Comparison of ENCODE assay signal across 7 mouse cellular contexts in genomic region chr17:34119249-34120179, GRCm38 (mm10). TPM values are rescaled to one million over a fixed set of nuclear protein-coding genes. Genes with fewer than 3 reads are reported as not detected.
A peak's percentile ranks its signal among the peaks of the same experiment; 100 is the strongest.
DNase-seq lines count a peak whose midpoint lies in the region; ATAC-seq lines count a peak whose summit lies in the region.

TSS of gene H2-DMa (plus strand) at chr17:34119541.

- WGBS in embryonic facial prominence, embryonic 11.5 days, result under 1% methylated on average over 88 of the region's 96 CpGs
- under 1% methylated on average over 96 of the region's 96 CpGs for WGBS in limb, embryonic 10.5 days
- under 1% methylated on average over 96 of the region's 96 CpGs for WGBS in midbrain, embryonic 13.5 days

- peaks cover 20% of the 10 kb centered on the region for H3K36me3 ChIP-seq in embryonic facial prominence, embryonic 11.5 days (replicated peaks; ENCODE audit: control insufficient read depth, insufficient read depth, low read depth, low read length)
- peaks cover 50% of the 10 kb centered on the region for H3K36me3 ChIP-seq in limb, embryonic 10.5 days
- peaks cover 38% of the 10 kb centered on the region for H3K36me3 ChIP-seq in midbrain, embryonic 13.5 days

- H3K4me3 ChIP-seq in embryonic facial prominence, embryonic 11.5 days (ENCODE audit: low read depth, low read length), result peak within 1 kb of the TSS; percentile 100
- H3K4me3 ChIP-seq in limb, embryonic 10.5 days, result peak within 1 kb of the TSS; percentile 99
- peak within 1 kb of the TSS; percentile 100 for H3K4me3 ChIP-seq in midbrain, embryonic 13.5 days (replicated peaks)

- H3K27me3 ChIP-seq in embryonic facial prominence, embryonic 11.5 days (ENCODE audit: control insufficient read depth, insufficient read depth, low read length), result no peaks in the 10 kb centered on the region
- H3K27me3 ChIP-seq in limb, embryonic 10.5 days (ENCODE audit: low read depth, poor library complexity, severe bottlenecking), result no peaks in the 10 kb centered on the region
- H3K27me3 ChIP-seq in midbrain, embryonic 13.5 days, result no peaks in the 10 kb centered on the region

- no peaks in the 10 kb centered on the region for H3K9me3 ChIP-seq in embryonic facial prominence, embryonic 11.5 days (replicated peaks; ENCODE audit: control insufficient read depth, low read length)
- no peaks in the 10 kb centered on the region for H3K9me3 ChIP-seq in limb, embryonic 10.5 days (replicated peaks)
- H3K9me3 ChIP-seq in midbrain, embryonic 13.5 days, result no peaks in the 10 kb centered on the region

- H3K4me1 ChIP-seq in embryonic facial prominence, embryonic 11.5 days (ENCODE audit: control insufficient read depth, insufficient read depth, low read length), result peaks cover 6% of the 10 kb centered on the region; the same call in 1 of the 2 replicates
- H3K4me1 ChIP-seq in limb, embryonic 10.5 days, result peaks cover 29% of the 10 kb centered on the region
- H3K4me1 ChIP-seq in midbrain, embryonic 13.5 days (replicated peaks), result peaks cover 43% of the 10 kb centered on the region

- H3K9ac ChIP-seq in embryonic facial prominence, embryonic 11.5 days (replicated peaks; ENCODE audit: low read length), result peak within 1 kb of the TSS; percentile 98
- H3K9ac ChIP-seq in midbrain, embryonic 13.5 days (replicated peaks), result peak within 1 kb of the TSS; percentile 99

- H3K27ac ChIP-seq in embryonic facial prominence, embryonic 11.5 days (replicated peaks; ENCODE audit: low read depth, low read length), result peak within 1 kb of the TSS; percentile 100
- peak within 1 kb of the TSS; percentile 100 for H3K27ac ChIP-seq in limb, embryonic 10.5 days
- peak within 1 kb of the TSS; percentile 100 for H3K27ac ChIP-seq in midbrain, embryonic 13.5 days

- H3K4me2 ChIP-seq in embryonic facial prominence, embryonic 11.5 days (ENCODE audit: low read depth, low read length), result peak within 1 kb of the TSS; percentile 94
- H3K4me2 ChIP-seq in midbrain, embryonic 13.5 days (replicated peaks), result peak within 1 kb of the TSS; percentile 98

- peak; percentile 49 for ATAC-seq in embryonic facial prominence, embryonic 11.5 days (replicated peaks; ENCODE audit: insufficient number of reproducible peaks, low FRiP score, low TSS enrichment, low read depth)
- ATAC-seq in granulocyte monocyte progenitor cell, adult 5-6 weeks (replicated peaks; ENCODE audit: poor library complexity, severe bottlenecking), result peak; percentile 48
- peak; percentile 78 for ATAC-seq in midbrain, embryonic 13.5 days

- DNase-seq in adrenal gland, postnatal 14 days, result peak; percentile 99
- DNase-seq in embryonic facial prominence, embryonic 11.5 days (ENCODE audit: low spot score), result peak; percentile 99
- DNase-seq in kidney, adult 11 months, result peak; percentile 99
- DNase-seq in limb, embryonic 10.5 days (ENCODE audit: low spot score), result peak; percentile 99
- DNase-seq in spleen, adult 12 weeks (ENCODE audit: low spot score), result peak; percentile 98

RNA-seq across cellular contexts. Expression of gene H2-DMa, which starts in this region (rescaled TPM):
- total RNA-seq in adrenal gland, postnatal 14 days (2021), result 8.0 and 18.8 TPM in 2 replicates
- polyA plus RNA-seq in embryonic facial prominence, embryonic 11.5 days (2014; fragmentation: Nextera tagmentation; extraction: Ambion mirVana), result 9.4 and 9.7 TPM in 2 replicates
- total RNA-seq in granulocyte monocyte progenitor cell, adult 5-6 weeks (2014; fragmentation: Nextera tagmentation), result 97.2 and 116 TPM in 2 replicates
- total RNA-seq in granulocyte monocyte progenitor cell, adult 5-6 weeks (2017), result 40.2 and 41.8 TPM in 2 replicates
- 4.2 and 5.3 TPM in 2 replicates for polyA plus RNA-seq in limb, embryonic 10.5 days (2016; fragmentation: Nextera tagmentation; extraction: Ambion mirVana)
- polyA plus RNA-seq in midbrain, embryonic 13.5 days (2015; fragmentation: Nextera tagmentation; extraction: Ambion mirVana), result 13.1 and 15.3 TPM in 2 replicates

Comparison
In these comparisons a context has a peak if more than half of its experiments do, and no peak if none do; other contexts are left out.
1. Peak in every context shown above with its lines: DNase-seq, ATAC-seq, H3K4me3 ChIP-seq and H3K27ac ChIP-seq.